Mouse (Mus musculus): Measurements from ENCODE around the gene Gm14288.
"Not testable (repeated sequence)": the region's sequence is repeated elsewhere in the genome, so short reads cannot be mapped to it uniquely, and the experiment has no call there.

Gm14288 gene

GRCm38 (mm10) chr2:175800993-175801392 is at the start of gene Gm14288:
Gm14288 (minus strand) TSS chr2:175801093.
- not testable (repeated sequence) for DNase-seq (ENCODE audit: low spot score in 2 of 2)

DNA sequence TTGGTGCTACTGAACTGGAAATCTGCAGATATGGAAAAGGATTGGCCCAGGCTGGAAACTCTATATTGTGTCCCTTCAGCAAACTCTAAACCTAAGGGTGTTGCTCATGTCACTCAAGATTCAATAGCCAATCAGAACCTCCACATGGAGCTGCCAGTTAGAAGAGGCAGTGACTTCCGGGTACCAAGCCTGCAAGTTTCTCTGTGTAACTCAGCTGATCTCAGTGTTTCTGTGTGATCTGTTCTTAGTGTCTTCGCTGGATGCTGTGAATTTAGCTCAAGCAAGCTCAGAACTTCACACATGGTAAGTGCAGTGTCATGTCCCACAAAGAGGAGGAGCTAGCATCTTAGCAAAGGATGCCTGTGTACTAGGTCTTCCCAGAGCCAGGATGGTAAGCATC is 59.7 kb downstream of the Gm14288 start, which contains the start of gene Gm2007:
Gene Gm2007 (plus strand): TSS at position 301 of the 400 bp plus-strand sequence.
- not testable (repeated sequence) for DNase-seq (ENCODE audit: low spot score in 2 of 2)

Measured in thymus, postnatal 10 days (tissue).